Mouse (Mus musculus) olfactory bulb, adult 2 months (tissue): ENCODE results near the gene Fancg.

Source experiments
- CTCF ChIP-seq: fragments of 200-500 bp; IDR thresholded peaks from 2 replicates; pipeline ENCODE4 v1.5.1; 2012; ENCODE audit warnings: low read depth, mild to moderate bottlenecking, low read length, moderate library complexity; ENCODE audit not compliant: insufficient read depth
- POLR2A ChIP-seq: fragments of 200-500 bp; IDR thresholded peaks from 2 replicates; pipeline ENCODE4 v1.6.1; 2012; ENCODE audit warnings: mild to moderate bottlenecking, low read depth, low read length, moderate library complexity; ENCODE audit not compliant: insufficient read depth

DNA sequence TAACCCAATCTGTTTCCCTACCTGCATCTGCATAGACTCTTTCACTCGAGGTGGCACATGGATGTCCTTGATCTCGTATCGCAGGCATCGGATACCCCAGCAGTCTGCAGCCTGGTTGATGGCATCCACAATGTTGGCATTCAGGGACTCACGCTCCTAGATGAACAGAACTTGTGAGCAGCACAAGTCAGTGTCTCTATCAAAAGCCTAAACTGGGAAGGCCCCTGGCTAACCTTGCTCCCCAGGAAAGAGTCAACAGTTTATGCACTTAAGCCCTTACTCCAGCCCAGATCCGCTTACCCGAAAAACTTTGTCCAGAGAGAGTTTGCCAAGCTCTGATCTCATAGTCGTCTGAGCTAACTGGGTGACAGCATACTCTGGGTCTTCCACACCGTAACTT is 19.4 kb upstream of the Fancg start:
- TF ChIP-seq CTCF (no peak), POLR2A (no peak)
